Mouse (Mus musculus) cerebellum, adult (tissue): ENCODE measurements at regions not wholly inside any gene's neighbourhood (a gene's known extent, or its start where the extent isn't known, plus 50 kb on each side); places are given as distances from the start of the nearest gene placed in this dataset.

Experiments used
- ATAC-seq: cut with Nextera tagmentation; 2 replicates; pipeline ENCODE4 v1.9.2; 2017; ENCODE audit warnings: mild to moderate bottlenecking, moderate library complexity, mixed read lengths; ENCODE audit not compliant: insufficient number of reproducible peaks, low FRiP score, low TSS enrichment

- no peak for ATAC-seq
These were observed 53.7 kb upstream of the Gm26657 start for GRCm38 (mm10) chr4:56686141-56686540.

DNA sequence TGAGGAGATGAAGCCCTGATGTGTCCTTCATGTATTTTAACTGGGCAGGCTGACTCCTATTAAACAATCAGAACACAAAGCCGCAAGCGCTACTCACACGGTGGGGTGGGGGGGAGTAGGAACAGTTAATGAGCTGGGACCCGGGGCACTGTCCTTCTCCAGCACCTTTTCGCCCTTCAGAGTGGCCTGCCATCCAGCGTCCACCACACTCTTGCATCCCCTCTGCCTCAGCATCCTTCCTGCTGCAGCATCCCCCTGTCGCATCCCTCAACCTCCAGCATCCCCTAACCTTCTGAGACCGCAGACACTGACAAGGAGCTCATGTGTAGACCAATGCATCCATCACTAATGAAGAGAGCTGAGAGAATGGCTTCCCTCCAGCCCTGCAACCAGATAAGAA is 54.2 kb upstream of the Gm26657 start:
- no peak for ATAC-seq

DNA sequence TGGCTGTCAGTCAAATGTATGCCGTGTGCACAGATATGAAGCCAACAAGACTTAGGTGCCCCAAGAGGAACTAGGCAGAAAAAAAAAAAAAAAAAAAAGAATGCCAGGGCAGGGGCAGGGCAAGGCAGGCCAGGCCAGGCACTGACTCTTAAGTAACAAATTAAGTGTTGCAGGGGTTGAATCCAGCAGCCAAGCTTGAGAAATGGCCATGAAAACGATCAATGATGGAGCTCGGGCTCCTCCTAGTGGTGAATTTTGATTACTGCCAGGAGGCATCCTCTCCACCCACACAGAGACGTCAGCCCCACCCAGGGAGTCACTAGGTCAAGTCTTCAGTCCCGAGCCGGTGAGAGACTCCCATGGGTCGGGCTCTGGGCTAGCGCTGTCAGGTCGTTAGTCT is 54.7 kb upstream of the Gm26657 start:
- ATAC-seq: peak; percentile 71

- no peak for ATAC-seq
These were observed 55.8 kb upstream of the Gm26657 start for GRCm38 (mm10) chr4:56684031-56684430.

DNA sequence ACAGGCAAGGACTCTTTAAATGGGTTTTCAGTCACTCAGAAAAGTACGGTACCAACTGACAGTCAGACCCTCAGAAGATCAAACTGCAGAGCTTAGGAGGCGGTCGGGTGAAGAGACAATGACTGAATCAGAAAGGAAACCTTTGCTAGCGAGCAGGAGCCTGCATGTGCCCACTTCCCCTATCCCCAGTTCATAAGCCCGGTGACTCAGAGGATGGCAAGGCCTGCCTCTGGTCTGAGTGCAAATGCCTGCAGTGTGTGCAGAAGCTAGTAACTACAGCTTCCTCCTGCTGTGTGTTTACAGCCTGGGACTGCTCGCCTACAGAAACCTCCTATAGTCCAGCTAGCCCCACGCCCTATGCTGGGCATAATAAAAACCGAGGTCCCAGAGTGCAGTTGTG is 58.7 kb upstream of the Gm26657 start:
- no peak for ATAC-seq

- ATAC-seq: no peak
These were observed 66.0 kb upstream of the Gm26657 start for GRCm38 (mm10) chr4:56673868-56674267.

DNA sequence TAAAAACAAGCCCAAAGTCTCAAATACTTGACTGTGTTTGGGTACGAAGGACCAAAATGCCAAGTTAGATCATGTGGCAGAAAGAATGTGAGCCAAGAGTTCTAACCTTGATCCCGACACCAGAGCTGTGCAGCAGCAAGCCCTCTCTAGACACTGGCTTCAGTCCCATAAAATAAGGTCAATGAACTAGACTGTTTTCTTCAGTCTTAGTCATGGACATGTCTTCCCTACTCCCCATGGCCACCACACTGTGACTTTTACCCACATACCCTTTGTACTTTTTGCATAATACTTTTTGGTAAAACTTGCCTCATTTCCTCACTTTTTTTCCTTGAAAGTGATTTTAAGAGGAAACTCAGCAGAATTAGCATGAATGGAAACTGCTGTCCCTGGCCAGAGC is 74.9 kb upstream of the Gm26657 start:
- ATAC-seq: no peak

DNA sequence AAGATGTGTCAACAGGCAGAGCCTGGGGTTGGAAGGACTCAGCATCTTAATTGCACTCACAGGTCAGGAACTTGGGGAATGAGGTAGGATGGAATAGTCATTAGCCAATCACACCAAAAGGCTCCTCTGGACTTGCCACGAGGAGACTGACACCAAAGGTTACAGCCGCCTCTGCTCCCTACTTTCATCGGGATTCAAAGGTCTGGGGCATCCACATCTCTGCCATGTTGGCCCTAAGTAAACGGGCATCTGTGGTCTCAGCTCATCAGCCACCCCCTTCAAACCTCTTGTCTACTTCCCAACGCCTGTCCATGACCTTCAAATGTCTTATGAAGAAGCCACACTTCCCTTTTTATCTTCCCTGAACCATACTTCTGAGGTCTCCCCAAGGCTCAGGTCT is 78.1 kb upstream of the Gm26657 start:
- no peak for ATAC-seq

DNA sequence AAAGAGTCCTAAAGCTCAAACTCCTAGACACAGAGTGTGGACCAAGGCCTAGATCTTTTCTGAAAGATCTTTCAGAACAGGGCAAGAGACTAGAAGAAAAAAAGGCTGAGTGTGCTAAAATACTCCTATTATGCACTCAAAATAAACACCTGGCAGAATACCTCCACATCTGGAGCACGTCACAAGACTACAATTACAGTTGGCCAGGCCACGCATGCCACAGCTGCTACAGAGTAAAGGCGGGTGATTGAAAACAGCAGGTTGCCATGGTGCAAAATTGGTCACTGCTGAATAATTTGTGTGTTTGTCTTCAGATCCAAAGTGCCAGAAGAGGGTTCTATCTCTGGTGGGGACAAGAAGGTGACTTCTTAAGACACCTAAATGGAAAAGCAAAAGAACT is 82.8 kb upstream of the Gm26657 start:
- no peak for ATAC-seq

GRCm38 (mm10) chr4:56654327-56654726 is 85.5 kb upstream of the Gm26657 start:
- no peak for ATAC-seq

DNA sequence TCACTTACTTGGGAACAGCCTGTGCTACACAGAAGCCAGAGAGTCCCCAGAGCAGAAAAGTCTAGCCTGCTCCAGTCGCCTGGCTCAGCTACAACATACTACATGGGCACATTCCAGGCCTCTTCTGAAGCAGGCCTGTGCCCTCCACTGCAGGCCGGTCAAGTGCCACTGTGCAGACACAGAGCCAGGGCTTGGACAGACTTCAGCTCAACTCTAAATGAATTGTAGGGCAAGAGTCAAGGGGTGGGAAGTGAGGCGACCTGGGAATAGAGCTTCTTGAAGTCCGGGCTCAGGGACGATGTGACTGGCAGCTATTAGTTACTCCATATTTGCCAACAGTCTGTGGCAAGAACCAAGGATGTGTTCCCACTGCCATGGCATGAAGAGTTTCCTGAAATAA is 87.1 kb upstream of the Gm26657 start:
- no peak for ATAC-seq

DNA sequence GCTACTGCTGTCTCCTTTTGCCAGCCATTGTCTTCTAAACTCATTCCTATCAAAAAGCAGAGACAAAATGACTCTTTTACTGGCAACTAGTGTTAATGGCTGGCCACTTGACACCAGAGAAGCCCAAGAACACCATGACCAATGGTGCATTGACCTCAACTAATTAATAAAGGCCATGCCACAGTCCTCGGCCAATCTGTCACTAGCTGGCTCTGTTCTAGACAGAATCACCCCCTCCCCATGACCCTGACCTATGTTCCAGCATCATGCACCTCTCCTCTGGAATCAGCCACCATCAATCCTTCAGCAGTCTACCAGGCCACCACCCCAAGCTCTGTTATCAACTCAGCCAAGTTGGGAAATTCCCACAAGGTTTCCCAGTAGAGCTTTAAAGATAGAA is 90.1 kb upstream of the Gm26657 start:
- no peak for ATAC-seq

- ATAC-seq: no peak; the same call in 1 of the 2 replicates
These were observed 95.6 kb upstream of the Gm26657 start for GRCm38 (mm10) chr4:56643999-56644962.

DNA sequence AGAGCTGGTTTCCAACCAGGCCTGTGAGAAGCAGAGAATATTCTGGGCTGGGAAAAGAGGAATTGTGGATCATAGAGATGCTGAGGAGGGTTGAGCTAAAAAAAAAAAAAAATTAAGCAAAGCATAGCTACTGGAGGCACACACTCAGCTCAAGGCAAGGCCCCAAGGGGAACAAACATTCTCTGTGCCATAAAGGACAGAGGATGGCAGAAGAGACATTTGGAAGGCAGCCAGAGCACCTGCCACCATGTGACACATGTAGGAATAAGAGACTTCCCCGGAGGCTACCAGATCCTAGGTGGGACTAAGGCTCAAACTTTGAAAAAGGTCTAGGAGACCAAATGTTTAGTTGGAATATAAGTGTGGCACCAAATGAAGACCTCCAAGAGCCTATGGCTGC is 96.4 kb upstream of the Gm26657 start:
- no peak for ATAC-seq

DNA sequence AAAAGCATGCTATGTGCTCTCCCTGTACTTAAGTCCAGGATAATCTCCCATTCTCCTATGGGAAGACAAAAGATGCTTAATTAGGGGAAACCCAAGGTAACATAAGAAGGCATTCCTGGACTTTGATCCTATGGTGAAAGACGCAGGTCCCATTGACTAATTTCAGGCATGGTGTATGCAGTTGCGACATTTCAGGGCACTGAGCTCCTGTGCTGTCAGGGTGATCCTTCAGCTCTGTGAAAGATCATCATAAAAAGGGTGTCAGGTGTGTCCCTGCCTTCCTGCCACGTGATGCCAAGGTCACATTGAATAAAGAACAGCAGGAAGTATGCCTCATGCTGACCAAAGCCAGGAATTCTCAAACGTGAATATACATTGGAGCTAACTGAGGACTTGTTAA is 100.2 kb upstream of the Gm26657 start:
- ATAC-seq: no peak

DNA sequence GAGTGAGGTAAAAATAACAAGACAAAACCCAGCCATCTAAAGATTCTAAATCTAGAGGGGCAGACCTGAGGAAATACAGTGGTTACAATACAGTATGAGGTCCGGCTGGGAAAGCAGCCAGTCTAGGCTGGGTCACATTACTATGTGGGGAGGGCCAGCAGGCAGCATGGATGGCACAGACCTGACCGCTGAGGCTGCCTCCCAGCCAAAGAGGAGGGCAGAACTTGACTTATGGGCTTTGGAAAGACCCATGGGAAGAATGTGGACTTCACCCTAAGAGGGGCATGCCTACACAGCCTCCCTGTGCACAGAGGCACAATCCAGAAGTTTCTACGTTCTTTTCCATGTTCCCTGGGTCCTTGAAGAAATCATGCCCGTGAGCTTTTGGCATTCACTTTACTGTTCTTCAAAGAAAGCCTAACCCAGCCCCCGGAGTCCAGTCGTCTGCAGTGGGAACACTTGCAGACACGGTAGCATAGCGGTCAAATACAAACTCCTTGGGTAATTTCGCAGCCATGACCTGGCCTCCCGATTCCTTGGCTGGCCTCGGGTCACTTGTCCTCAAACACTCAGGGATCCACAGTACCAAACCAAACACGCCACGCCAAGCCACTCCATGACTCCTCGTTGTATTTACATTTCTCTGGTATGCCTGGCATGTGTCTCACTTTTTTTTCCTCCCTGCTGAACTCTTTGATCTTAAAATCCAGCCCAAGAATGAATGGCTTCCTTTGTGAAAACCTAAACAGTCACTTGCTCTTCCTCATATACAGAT is 101.0 kb upstream of the Gm26657 start:
- no peak for ATAC-seq

DNA sequence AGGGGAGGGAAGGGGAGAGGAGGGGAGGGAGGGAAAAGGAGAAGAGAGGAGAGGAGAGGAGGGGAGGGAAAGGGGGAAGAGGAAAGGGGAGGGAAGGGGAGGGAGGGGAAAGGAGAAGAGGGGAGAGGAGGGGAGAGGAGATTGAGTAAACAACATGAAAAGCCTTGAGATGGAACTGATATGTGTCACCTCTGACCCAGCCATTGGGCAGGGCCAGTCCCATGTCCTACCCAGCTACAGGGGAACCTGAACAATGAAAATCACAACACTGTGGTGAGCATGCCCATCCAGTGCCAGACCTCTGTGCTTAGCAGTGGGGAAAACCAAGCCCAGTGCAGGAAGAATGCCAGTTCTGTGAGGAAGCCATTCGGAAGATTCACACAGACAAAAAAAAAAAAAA is 103.6 kb upstream of the Gm26657 start:
- ATAC-seq: no peak

DNA sequence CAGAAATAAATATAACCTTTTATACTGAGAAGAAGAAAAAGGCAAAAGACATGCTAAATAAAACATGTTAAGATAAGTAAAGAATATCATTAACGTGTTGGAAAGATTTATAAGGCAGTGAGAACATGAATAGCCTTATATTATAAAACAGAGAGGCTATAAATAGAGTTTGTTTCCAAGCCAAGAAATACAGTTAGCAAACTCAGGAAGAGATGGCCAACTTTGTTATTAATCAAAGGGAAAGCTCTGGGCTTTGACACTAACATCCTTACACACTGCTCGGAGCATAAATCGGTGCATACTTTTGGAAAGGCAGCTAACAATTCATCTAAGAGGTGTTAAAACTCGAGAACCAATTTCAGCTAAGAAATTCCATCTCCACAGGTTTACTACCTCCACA is 106.3 kb upstream of the Gm26657 start:
- ATAC-seq: no peak

DNA sequence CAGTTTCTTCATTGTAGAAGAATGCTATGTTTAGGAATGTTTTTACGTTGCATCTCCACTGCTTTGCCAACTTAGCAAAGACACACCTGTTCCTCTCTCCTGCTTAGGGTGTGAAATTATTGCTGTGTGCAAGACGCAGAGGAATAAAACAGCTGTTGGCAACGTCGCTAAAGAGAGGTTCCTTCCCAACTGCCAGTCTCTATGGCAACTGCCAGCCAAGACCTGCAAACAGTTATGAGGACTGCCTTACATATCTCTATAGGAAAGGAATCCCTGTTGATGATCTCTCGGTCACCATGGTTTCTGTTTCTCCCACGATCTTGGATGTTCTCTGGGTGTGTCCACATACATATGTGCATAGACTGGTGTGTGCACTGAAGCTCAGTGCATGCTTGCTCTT is 109.6 kb upstream of the Gm26657 start:
- no peak for ATAC-seq

GRCm38 (mm10) chr4:56627206-56627605 is 112.7 kb upstream of the Gm26657 start:
- ATAC-seq: no peak

- no peak for ATAC-seq
These were observed 118.1 kb upstream of the Gm26657 start for GRCm38 (mm10) chr4:56621782-56622181.

DNA sequence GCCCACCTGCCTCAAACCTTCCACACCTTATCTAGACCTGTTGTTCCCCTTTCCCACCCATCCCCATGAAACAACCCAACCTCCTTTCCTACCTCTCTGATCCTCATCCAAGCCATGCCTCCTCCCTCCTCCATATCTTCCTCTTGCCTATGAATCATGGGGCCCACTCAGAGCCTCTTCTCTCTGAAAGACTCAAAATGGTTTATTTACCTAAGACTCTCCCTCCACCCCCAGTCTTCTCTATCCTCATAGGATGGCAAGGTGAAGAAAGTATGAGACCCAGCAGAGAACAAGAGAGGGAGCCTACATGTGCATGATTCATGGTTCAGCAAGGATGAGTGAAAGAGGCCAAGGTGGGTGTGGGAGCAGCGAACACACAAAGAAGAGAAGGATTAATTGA is 118.5 kb upstream of the Gm26657 start:
- no peak for ATAC-seq
